Mouse (Mus musculus) limb, embryonic 10.5 days (tissue): Measurements from ENCODE around the gene Elf2. TPM values are rescaled to one million over a fixed set of nuclear protein-coding genes. Genes with fewer than 3 reads are reported as not detected.
A peak's percentile ranks its signal among the peaks of the same experiment; 100 is the strongest.

Experiments
- DNase-seq: peaks from one replicate; pipeline ENCODE4 v3.0.0-alpha.2; 2017; ENCODE audit warnings: low spot score
- H3K27ac ChIP-seq: fragments of 300-500 bp; sonication (generic); 2 replicates; pipeline ENCODE4 v1.5.1; 2016; ENCODE audit warnings: mild to moderate bottlenecking
- H3K27me3 ChIP-seq: fragments of 300-500 bp; sonication (generic); 2 replicates; pipeline ENCODE4 v1.6.1; 2016; ENCODE audit warnings: low read depth, mild to moderate bottlenecking; ENCODE audit not compliant: poor library complexity, severe bottlenecking
- H3K36me3 ChIP-seq: fragments of 300-500 bp; sonication (generic); 2 replicates; pipeline ENCODE4 v1.6.1; 2016; ENCODE audit warnings: mild to moderate bottlenecking, moderate library complexity
- H3K4me1 ChIP-seq: fragments of 300-500 bp; sonication (generic); 2 replicates; pipeline ENCODE4 v1.6.1; 2016
- H3K4me3 ChIP-seq: fragments of 300-500 bp; sonication (generic); 2 replicates; pipeline ENCODE4 v1.5.1; 2016; ENCODE audit warnings: mild to moderate bottlenecking, moderate library complexity
- H3K9me3 ChIP-seq: fragments of 300-500 bp; sonication (generic); replicated peaks from 2 replicates; pipeline ENCODE4 v1.6.1; 2016; ENCODE audit warnings: mild to moderate bottlenecking
- WGBS: fragments of 180-500 bp; shearing (Covaris S2); methylation state at CpG from one replicate; pipeline ENCODE4 v1.1.7; 2016; 5-methylcytosine and 5-hydroxymethylcytosine counted together
- polyA plus RNA-seq: library from polyadenylated mRNA; unstranded; fragments of >200 nt; fragmentation: Nextera tagmentation; extraction: Ambion mirVana; gene quantifications from 2 replicates; pipeline ENCODE4 v1.2.1, GENCODE M21; 2016

Gene Elf2
- polyA plus RNA-seq, 1 experiment from 2014 or later = 44.3 TPM

- Histone ChIP-seq H3K36me3 (peaks cover 98% of the 10 kb centered on the region), H3K27me3 (no peaks in the 10 kb centered on the region), H3K4me1 (0 out of 2 replicates have a peak, but pooled peaks cover 6% of the 10 kb centered on the region), H3K9me3 (no peaks in the 10 kb centered on the region), H3K4me3 (no peak overlapping the region), H3K27ac (no peak overlapping the region)
- no peak for DNase-seq
- WGBS = 100% methylated on average over 1 of the region's 1 CpGs
Observed at GRCm38 (mm10) chr3:51252223-51252622, 88.2 kb downstream of the Elf2 start.

- no peak overlapping the region for H3K4me3 ChIP-seq
- H3K27me3 ChIP-seq = no peaks in the 10 kb centered on the region
- H3K27ac ChIP-seq = no peak overlapping the region
- DNase-seq = no peak
- 88% methylated on average over 5 of the region's 5 CpGs for WGBS
- H3K9me3 ChIP-seq = no peaks in the 10 kb centered on the region
- 0 out of 2 replicates have a peak, but pooled peaks cover 6% of the 10 kb centered on the region for H3K4me1 ChIP-seq
- peaks cover 88% of the 10 kb centered on the region for H3K36me3 ChIP-seq
Observed at GRCm38 (mm10) chr3:51251057-51251456, 89.4 kb downstream of the Elf2 start.

- Histone ChIP-seq H3K4me1 (0 out of 2 replicates have a peak, but pooled peaks cover 6% of the 10 kb centered on the region), H3K9me3 (no peaks in the 10 kb centered on the region), H3K27me3 (no peaks in the 10 kb centered on the region), H3K27ac (no peak overlapping the region), H3K4me3 (no peak overlapping the region), H3K36me3 (peaks cover 83% of the 10 kb centered on the region)
- 96% methylated on average over 13 of the region's 13 CpGs for WGBS
- DNase-seq = no peak
Observed at GRCm38 (mm10) chr3:51249866-51250265, 90.6 kb downstream of the Elf2 start.

- Histone ChIP-seq H3K36me3 (peaks cover 78% of the 10 kb centered on the region), H3K4me3 (no peak overlapping the region), H3K4me1 (0 out of 2 replicates have a peak, but pooled peaks cover 6% of the 10 kb centered on the region), H3K27ac (no peak overlapping the region), H3K27me3 (no peaks in the 10 kb centered on the region), H3K9me3 (no peaks in the 10 kb centered on the region)
- DNase-seq = no peak
- 92% methylated on average over 11 of the region's 11 CpGs for WGBS
Observed at GRCm38 (mm10) chr3:51249460-51249859, 91.0 kb downstream of the Elf2 start.

- Histone ChIP-seq H3K36me3 (peaks cover 70% of the 10 kb centered on the region), H3K27ac (no peak overlapping the region), H3K4me3 (no peak overlapping the region), H3K9me3 (no peaks in the 10 kb centered on the region), H3K27me3 (no peaks in the 10 kb centered on the region), H3K4me1 (0 out of 2 replicates have a peak, but pooled peaks cover 6% of the 10 kb centered on the region)
- 95% methylated on average over 6 of the region's 6 CpGs for WGBS
- DNase-seq = no peak
Observed at GRCm38 (mm10) chr3:51248600-51248999, 91.9 kb downstream of the Elf2 start.

- 79% methylated on average over 16 of the region's 16 CpGs for WGBS
Observed at GRCm38 (mm10) chr3:51247704-51248103, 92.8 kb downstream of the Elf2 start.

GRCm38 (mm10) chr3:51239541-51239940 lies 100.9 kb downstream of the Elf2 start:
- WGBS = 98% methylated on average over 3 of the region's 3 CpGs
- H3K4me3 ChIP-seq = no peak overlapping the region
- no peak for DNase-seq

More at GRCm38 (mm10) chr3:51247704-51248103, 92.8 kb downstream of the Elf2 start:
- no peak for DNase-seq
- H3K4me3 ChIP-seq = no peak overlapping the region
- H3K4me1 ChIP-seq = 0 out of 2 replicates have a peak, but pooled peaks cover 6% of the 10 kb centered on the region
- H3K27me3 ChIP-seq = no peaks in the 10 kb centered on the region
- H3K9me3 ChIP-seq = no peaks in the 10 kb centered on the region
- H3K36me3 ChIP-seq = peaks cover 61% of the 10 kb centered on the region
- H3K27ac ChIP-seq = peak overlapping the region; percentile 7; the same call in 1 of the 2 replicates

GRCm38 (mm10) chr3:51238515-51238914 lies 101.9 kb downstream of the Elf2 start:
- no peak overlapping the region for H3K4me3 ChIP-seq
- H3K27me3 ChIP-seq = no peaks in the 10 kb centered on the region
- no peak overlapping the region for H3K27ac ChIP-seq
- peaks cover 5% of the 10 kb centered on the region for H3K36me3 ChIP-seq
- H3K9me3 ChIP-seq = no peaks in the 10 kb centered on the region
- peaks cover 14% of the 10 kb centered on the region for H3K4me1 ChIP-seq
- WGBS = 92% methylated on average over 7 of the region's 7 CpGs
- DNase-seq = no peak

More at GRCm38 (mm10) chr3:51239541-51239940, 100.9 kb downstream of the Elf2 start:
- Histone ChIP-seq H3K36me3 (peaks cover 5% of the 10 kb centered on the region), H3K27ac (no peak overlapping the region), H3K4me1 (peaks cover 3% of the 10 kb centered on the region; the same call in 1 of the 2 replicates), H3K9me3 (no peaks in the 10 kb centered on the region), H3K27me3 (no peaks in the 10 kb centered on the region)

GRCm38 (mm10) chr3:51234752-51235055 lies 105.8 kb downstream of the Elf2 start:
- Histone ChIP-seq H3K4me1 (peaks cover 16% of the 10 kb centered on the region), H3K4me3 (no peak overlapping the region), H3K9me3 (no peaks in the 10 kb centered on the region), H3K27me3 (no peaks in the 10 kb centered on the region), H3K36me3 (peaks cover 7% of the 10 kb centered on the region), H3K27ac (peak overlapping the region; percentile 56)
- 93% methylated on average over 5 of the region's 5 CpGs for WGBS
- no peak for DNase-seq

- Histone ChIP-seq H3K4me3 (no peak overlapping the region), H3K36me3 (peaks cover 3% of the 10 kb centered on the region; the same call in 1 of the 2 replicates), H3K27me3 (no peaks in the 10 kb centered on the region), H3K27ac (peak overlapping the region; percentile 56), H3K4me1 (peaks cover 16% of the 10 kb centered on the region), H3K9me3 (no peaks in the 10 kb centered on the region)
- peak; percentile 88 for DNase-seq
- WGBS = 61% methylated on average over 13 of the region's 13 CpGs
Observed at GRCm38 (mm10) chr3:51233918-51234751, 106.3 kb downstream of the Elf2 start.

GRCm38 (mm10) chr3:51233474-51233873 lies 107.0 kb downstream of the Elf2 start:
- 62% methylated on average over 5 of the region's 5 CpGs for WGBS
- Histone ChIP-seq H3K4me3 (no peak overlapping the region), H3K27ac (no peak overlapping the region), H3K9me3 (no peaks in the 10 kb centered on the region), H3K27me3 (no peaks in the 10 kb centered on the region), H3K4me1 (peaks cover 16% of the 10 kb centered on the region), H3K36me3 (peaks cover 3% of the 10 kb centered on the region; the same call in 1 of the 2 replicates)
- no peak for DNase-seq

GRCm38 (mm10) chr3:51232205-51232910 lies 108.1 kb downstream of the Elf2 start:
- Histone ChIP-seq H3K36me3 (peaks cover 3% of the 10 kb centered on the region; the same call in 1 of the 2 replicates), H3K9me3 (no peaks in the 10 kb centered on the region), H3K27me3 (no peaks in the 10 kb centered on the region), H3K27ac (no peak overlapping the region), H3K4me3 (no peak overlapping the region), H3K4me1 (peaks cover 16% of the 10 kb centered on the region)
- WGBS = 93% methylated on average over 3 of the region's 3 CpGs
- no peak for DNase-seq

GRCm38 (mm10) chr3:51231499-51231898 lies 109.0 kb downstream of the Elf2 start:
- Histone ChIP-seq H3K4me1 (peaks cover 18% of the 10 kb centered on the region), H3K9me3 (no peaks in the 10 kb centered on the region), H3K27ac (no peak overlapping the region), H3K4me3 (no peak overlapping the region), H3K27me3 (no peaks in the 10 kb centered on the region), H3K36me3 (peaks cover 5% of the 10 kb centered on the region; the same call in 1 of the 2 replicates)
- no peak for DNase-seq
- 78% methylated on average over 3 of the region's 3 CpGs for WGBS
